Mouse (Mus musculus) left cerebral cortex, adult 18-20 months (tissue): ENCODE measurements at regions not wholly inside any gene's neighbourhood (a gene's known extent, or its start where the extent isn't known, plus 50 kb on each side); places are given as distances from the start of the nearest gene placed in this dataset.
A peak's percentile ranks its signal among the peaks of the same experiment; 100 is the strongest.

ENCODE experiments used
- DNase-seq, 2 experiments: peaks; one replicate each; pipeline ENCODE4 v3.0.0; 2021 to 2022; ENCODE audit warnings: low spot score in 2 of 2, mixed read lengths in 1 of 2

DNA sequence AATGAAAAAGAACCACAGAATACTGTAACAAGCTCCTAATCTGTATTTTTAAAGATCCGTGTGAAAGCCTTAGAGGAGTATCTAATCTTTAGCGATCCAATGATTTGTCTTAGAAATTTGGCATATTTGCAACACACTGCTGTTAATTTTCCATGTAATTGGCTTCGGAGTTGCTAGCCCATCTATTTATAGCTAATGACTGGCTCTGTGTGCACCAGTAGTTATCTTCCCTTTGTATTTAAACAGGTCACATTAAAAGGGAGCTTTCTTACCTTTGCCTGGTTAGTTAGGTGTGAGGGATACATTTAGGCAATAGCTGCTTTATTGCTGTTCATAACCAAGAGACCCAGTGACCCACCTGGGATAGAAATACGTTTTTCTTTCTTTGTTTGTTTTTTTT, 256.3 kb upstream of the Mme start:
- DNase-seq = no peak

GRCm38 (mm10) chr3:62976906-62977305, 264.4 kb upstream of the Mme start:
- DNase-seq = no peak

GRCm38 (mm10) chr3:62963244-62963643, 278.1 kb upstream of the Mme start:
- no peak for DNase-seq

DNA sequence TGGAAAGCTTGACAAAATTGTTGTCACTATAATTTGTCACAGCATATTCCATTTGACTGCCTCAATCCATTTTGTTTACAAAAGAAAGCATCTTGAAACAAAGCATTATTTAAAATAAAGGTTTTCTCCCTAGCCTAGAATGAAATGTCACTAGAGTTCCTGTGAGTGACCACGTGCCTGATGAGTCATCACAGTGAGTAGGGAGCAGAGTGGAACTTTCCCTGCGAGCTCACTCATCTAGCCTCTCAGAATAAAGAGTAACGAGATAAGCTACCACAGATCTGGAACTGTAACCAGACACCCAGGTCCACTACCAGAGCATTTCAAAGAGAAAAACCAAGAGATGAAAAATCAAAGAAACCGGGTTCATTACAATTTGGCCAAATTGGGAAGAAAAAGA, 278.7 kb upstream of the Mme start:
- no peak for DNase-seq

DNA sequence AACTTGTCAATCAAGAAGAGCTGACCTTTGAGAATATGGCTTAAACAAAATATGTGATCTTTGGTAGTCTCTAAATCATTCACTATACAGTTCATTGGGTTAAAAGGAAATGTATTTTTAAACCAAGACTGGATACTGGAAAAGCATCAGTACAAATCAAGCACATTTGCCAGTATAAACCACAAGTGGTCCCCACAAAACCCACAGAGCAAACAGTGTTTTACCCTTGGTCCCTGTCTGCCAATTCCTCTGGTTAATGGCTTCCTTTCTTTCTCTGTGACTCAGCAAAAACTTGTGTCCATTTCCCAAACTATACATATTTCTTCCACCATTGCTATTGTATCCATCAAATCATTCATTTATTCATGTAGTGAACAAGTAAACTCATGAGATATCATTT, 296.0 kb upstream of the Mme start:
- DNase-seq = no peak

DNA sequence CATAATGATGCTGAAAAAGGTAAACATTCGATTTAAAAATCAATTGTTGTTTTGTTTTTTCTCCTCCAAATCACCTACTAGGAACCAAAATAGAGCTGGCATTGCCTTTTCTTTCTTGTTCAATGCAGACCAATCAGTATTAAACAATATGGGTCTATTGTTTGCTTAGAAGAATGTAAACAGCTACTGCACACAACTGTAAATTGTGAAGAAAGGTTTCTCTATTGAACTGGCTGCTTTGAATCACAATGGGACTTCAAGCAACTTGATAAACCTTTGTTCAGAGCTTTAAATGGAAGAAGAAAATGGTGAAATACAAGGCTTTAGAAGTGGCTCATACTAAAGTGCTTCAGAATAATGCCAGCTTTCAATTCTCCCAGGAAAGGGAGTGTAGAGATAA, 302.7 kb upstream of the Mme start:
- no peak for DNase-seq

DNA sequence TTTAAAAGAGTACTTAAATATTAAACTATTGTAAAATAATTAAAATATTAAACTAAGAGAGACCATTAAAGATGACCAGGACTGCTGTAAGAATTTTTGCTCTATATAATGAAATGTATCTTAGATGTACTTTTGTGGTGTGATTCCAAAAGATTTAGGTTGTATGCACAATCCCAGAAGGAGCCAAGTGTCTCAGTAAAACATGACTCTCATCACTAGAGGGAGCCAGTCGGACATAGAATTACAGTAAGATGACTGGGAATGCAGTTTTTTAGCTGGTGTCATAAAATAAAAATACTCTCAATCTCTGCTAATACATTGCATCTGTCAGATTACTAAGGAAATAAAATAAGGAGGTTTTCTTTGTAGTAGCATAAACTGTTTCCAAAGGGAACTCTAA, 316.9 kb upstream of the Mme start:
- peak; percentile 12 to 20 for DNase-seq

DNA sequence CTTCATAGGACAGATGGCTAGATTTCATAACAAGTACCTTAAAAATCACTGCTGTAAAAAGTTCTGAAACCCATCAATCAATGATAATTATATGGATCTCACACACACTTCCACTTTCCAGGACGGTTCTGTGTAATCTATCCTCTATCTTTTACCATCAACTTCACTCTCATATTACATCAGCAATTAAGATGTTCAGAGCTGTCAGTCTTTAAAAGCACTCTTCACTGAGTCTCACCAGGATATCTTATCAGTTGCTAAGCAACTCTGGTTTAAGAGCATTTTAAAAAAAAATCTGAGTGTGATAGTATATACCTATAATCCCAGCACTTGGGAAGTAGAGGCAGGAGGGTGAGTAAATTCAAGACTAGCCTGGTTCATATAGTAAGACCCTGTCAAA, 312.0 kb upstream of the Gpr149 start:
- no peak for DNase-seq

- DNase-seq = no peak
Observed at GRCm38 (mm10) chr3:62885104-62885503, 280.2 kb upstream of the Gpr149 start.

DNA sequence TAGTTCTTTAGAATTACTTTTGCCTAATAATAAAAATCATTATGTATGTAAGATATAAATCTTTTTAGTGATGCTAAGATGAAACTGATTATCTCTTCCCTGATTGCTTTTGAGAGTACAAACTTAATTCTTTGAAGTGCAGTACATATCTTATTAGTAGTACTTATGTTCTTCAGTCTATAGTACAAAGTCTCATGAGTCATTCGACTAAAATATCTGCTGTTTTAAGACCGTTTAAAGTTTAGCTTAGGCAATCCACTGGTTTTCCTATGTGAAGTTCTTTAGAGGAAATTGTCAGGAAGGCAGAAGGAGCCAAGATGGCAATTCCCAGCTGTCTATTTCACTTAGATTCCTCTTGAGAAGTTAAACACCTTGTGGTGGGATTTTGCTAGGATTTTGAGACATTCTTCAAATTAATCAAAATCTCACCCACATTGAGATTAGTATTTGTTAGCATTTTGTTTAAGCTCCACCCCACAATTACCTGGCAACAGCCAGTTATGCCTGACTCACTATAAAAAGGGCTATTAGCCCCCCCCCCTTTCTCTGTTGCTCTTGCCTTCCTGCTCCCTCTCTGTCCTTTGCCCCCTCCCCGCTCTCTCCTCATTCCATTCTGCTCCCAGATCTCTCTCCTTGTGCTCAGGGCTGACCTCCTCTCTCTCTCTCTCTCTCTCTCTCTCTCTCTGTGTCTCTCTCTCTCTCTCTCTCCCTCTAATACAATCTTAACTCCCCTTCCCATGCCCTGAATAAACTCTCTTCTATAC, 277.6 kb upstream of the Gpr149 start:
- DNase-seq = no peak

DNA sequence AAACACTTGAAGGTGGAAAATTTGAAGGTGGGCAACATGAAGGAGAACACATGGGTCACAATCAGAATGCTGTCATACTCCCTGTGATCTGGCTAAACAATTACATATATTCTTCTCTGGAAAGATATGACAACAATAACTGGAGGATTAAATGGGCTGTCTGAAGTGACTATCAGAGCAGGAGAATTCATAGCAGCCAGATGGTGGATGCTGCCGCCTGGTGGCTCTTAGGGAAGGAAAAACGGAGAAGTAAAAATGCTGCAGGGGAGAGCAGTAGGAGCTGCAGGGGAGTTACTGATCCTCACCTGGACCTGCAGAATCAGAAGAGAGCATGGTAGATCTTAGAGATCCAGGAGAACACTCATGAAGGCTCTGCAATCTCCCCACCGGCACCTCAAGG, 255.8 kb upstream of the Gpr149 start:
- peak; percentile 17 to 41 for DNase-seq

GRCm38 (mm10) chr3:62835695-62836476, 230.9 kb upstream of the Gpr149 start:
- no peak for DNase-seq

- DNase-seq = no peak
Observed at GRCm38 (mm10) chr3:62823892-62824291, 219.0 kb upstream of the Gpr149 start.

- DNase-seq = no peak
Observed at GRCm38 (mm10) chr3:62801044-62801443, 196.1 kb upstream of the Gpr149 start.

- no peak for DNase-seq
Observed at GRCm38 (mm10) chr3:62786233-62786632, 181.3 kb upstream of the Gpr149 start.
